Mouse (Mus musculus) forebrain, embryonic 13.5 days (tissue): Measurements from ENCODE around the gene As3mt. TPM values are rescaled to one million over a fixed set of nuclear protein-coding genes. Genes with fewer than 3 reads are reported as not detected.

Source experiments
- ATAC-seq: fragments of 200-750 bp; cut with Nextera tagmentation; 2 replicates; pipeline ENCODE4 v1.8.0; 2017
- H3K27ac ChIP-seq: fragments of 300-500 bp; sonication (generic); 2 replicates; pipeline ENCODE4 v1.5.1; 2015; ENCODE audit warnings: inconsistent platforms, mild to moderate bottlenecking, moderate library complexity
- H3K27me3 ChIP-seq: fragments of 300-500 bp; sonication (generic); 2 replicates; pipeline ENCODE4 v1.6.1; 2015; ENCODE audit warnings: mild to moderate bottlenecking, inconsistent platforms
- H3K36me3 ChIP-seq: fragments of 300-500 bp; sonication (generic); 2 replicates; pipeline ENCODE4 v1.6.1; 2015; ENCODE audit warnings: mild to moderate bottlenecking, inconsistent platforms; ENCODE audit not compliant: poor library complexity, severe bottlenecking
- H3K4me1 ChIP-seq: fragments of 300-500 bp; sonication (generic); 2 replicates; pipeline ENCODE4 v1.6.1; 2015; ENCODE audit warnings: inconsistent platforms
- H3K4me2 ChIP-seq: fragments of 300-500 bp; sonication (generic); 2 replicates; pipeline ENCODE4 v1.6.1; 2015; ENCODE audit warnings: inconsistent platforms, mild to moderate bottlenecking, moderate library complexity
- H3K4me3 ChIP-seq: fragments of 300-500 bp; sonication (generic); 2 replicates; pipeline ENCODE4 v1.5.1; 2015; ENCODE audit warnings: mild to moderate bottlenecking, inconsistent platforms
- H3K9ac ChIP-seq: fragments of 300-500 bp; sonication (generic); 2 replicates; pipeline ENCODE4 v1.6.1; 2015; ENCODE audit warnings: mild to moderate bottlenecking, inconsistent platforms
- H3K9me3 ChIP-seq: fragments of 300-500 bp; sonication (generic); replicated peaks from 2 replicates; pipeline ENCODE4 v1.6.1; 2016; ENCODE audit warnings: inconsistent platforms
- WGBS: fragments of 180-500 bp; shearing (Covaris S2); methylation state at CpG from one replicate; pipeline ENCODE4 v1.1.7; 2015; 5-methylcytosine and 5-hydroxymethylcytosine counted together
- polyA plus RNA-seq: library from polyadenylated mRNA; unstranded; fragments of >200 nt; fragmentation: Nextera tagmentation; extraction: Ambion mirVana; gene quantifications from 2 replicates; pipeline ENCODE4 v1.2.1, GENCODE M21; 2015

The As3mt gene
- polyA plus RNA-seq, 1 experiment from 2014 or later = 18.0 TPM

- WGBS = 65% methylated on average over 7 of the region's 7 CpGs
- no peak for ATAC-seq
- peaks cover 11% of the 10 kb centered on the region for H3K4me1 ChIP-seq
- H3K4me3 ChIP-seq = no peak overlapping the region
- H3K9me3 ChIP-seq = no peaks in the 10 kb centered on the region
- H3K27ac ChIP-seq = no peak overlapping the region
- H3K36me3 ChIP-seq = 0 out of 2 replicates have a peak, but pooled peaks cover 6% of the 10 kb centered on the region
- H3K27me3 ChIP-seq = no peaks in the 10 kb centered on the region
- H3K4me2 ChIP-seq = no peak overlapping the region
- no peak overlapping the region for H3K9ac ChIP-seq
These were observed 1.3 kb upstream of the As3mt start for GRCm38 (mm10) chr19:46705779-46706495.

GRCm38 (mm10) chr19:46706540-46707295 lies 540 bp upstream of the As3mt start:
- WGBS = 83% methylated on average over 9 of the region's 9 CpGs
- ATAC-seq = no peak

GRCm38 (mm10) chr19:46710614-46711013 lies 3.4 kb downstream of the As3mt start:
- Histone ChIP-seq H3K9me3 (no peaks in the 10 kb centered on the region), H3K4me3 (no peak overlapping the region), H3K27me3 (no peaks in the 10 kb centered on the region), H3K36me3 (no peaks in the 10 kb centered on the region), H3K4me1 (peaks cover 11% of the 10 kb centered on the region), H3K9ac (no peak overlapping the region), H3K4me2 (no peak overlapping the region), H3K27ac (no peak overlapping the region)
- WGBS = 94% methylated on average over 4 of the region's 4 CpGs
- no peak for ATAC-seq

More at GRCm38 (mm10) chr19:46706540-46707295, 540 bp upstream of the As3mt start:
- Histone ChIP-seq H3K27ac (no peak overlapping the region), H3K4me3 (peak overlapping the region; percentile 41), H3K27me3 (no peaks in the 10 kb centered on the region), H3K4me1 (peaks cover 11% of the 10 kb centered on the region), H3K4me2 (peak overlapping the region; percentile 62), H3K9ac (no peak overlapping the region), H3K9me3 (no peaks in the 10 kb centered on the region), H3K36me3 (no peaks in the 10 kb centered on the region)

- WGBS = 96% methylated on average over 8 of the region's 8 CpGs
- peaks cover 9% of the 10 kb centered on the region; the same call in 1 of the 2 replicates for H3K9me3 ChIP-seq
- H3K4me2 ChIP-seq = no peak overlapping the region
- H3K27me3 ChIP-seq = no peaks in the 10 kb centered on the region
- H3K4me1 ChIP-seq = no peaks in the 10 kb centered on the region
- H3K4me3 ChIP-seq = no peak overlapping the region
- H3K36me3 ChIP-seq = 0 out of 2 replicates have a peak, but pooled peaks cover 3% of the 10 kb centered on the region
- no peak for ATAC-seq
- H3K27ac ChIP-seq = no peak overlapping the region
- H3K9ac ChIP-seq = no peak overlapping the region
These were observed 7.0 kb downstream of the As3mt start for GRCm38 (mm10) chr19:46714234-46714633.

- Histone ChIP-seq H3K4me3 (no peak overlapping the region), H3K4me2 (no peak overlapping the region), H3K36me3 (0 out of 2 replicates have a peak, but pooled peaks cover 3% of the 10 kb centered on the region), H3K9ac (no peak overlapping the region), H3K9me3 (peaks cover 9% of the 10 kb centered on the region; the same call in 1 of the 2 replicates), H3K4me1 (no peaks in the 10 kb centered on the region), H3K27me3 (no peaks in the 10 kb centered on the region), H3K27ac (no peak overlapping the region)
- ATAC-seq = no peak
- WGBS = 92% methylated on average over 8 of the region's 8 CpGs
These were observed 7.8 kb downstream of the As3mt start for GRCm38 (mm10) chr19:46715016-46715415.

GRCm38 (mm10) chr19:46718150-46718549 lies 10.9 kb downstream of the As3mt start:
- no peaks in the 10 kb centered on the region for H3K27me3 ChIP-seq
- no peak overlapping the region for H3K9ac ChIP-seq
- H3K36me3 ChIP-seq = 0 out of 2 replicates have a peak, but pooled peaks cover 3% of the 10 kb centered on the region
- H3K4me1 ChIP-seq = no peaks in the 10 kb centered on the region
- H3K4me2 ChIP-seq = no peak overlapping the region
- 85% methylated on average over 4 of the region's 4 CpGs for WGBS
- H3K27ac ChIP-seq = no peak overlapping the region
- no peak for ATAC-seq
- peaks cover 9% of the 10 kb centered on the region; the same call in 1 of the 2 replicates for H3K9me3 ChIP-seq
- H3K4me3 ChIP-seq = no peak overlapping the region

GRCm38 (mm10) chr19:46724411-46724810 lies 17.2 kb downstream of the As3mt start:
- H3K4me3 ChIP-seq = no peak overlapping the region
- H3K4me1 ChIP-seq = peaks cover 5% of the 10 kb centered on the region
- no peaks in the 10 kb centered on the region for H3K36me3 ChIP-seq
- no peaks in the 10 kb centered on the region for H3K27me3 ChIP-seq
- WGBS = 72% methylated on average over 11 of the region's 11 CpGs
- H3K4me2 ChIP-seq = no peak overlapping the region
- H3K27ac ChIP-seq = no peak overlapping the region
- no peaks in the 10 kb centered on the region for H3K9me3 ChIP-seq
- no peak for ATAC-seq
- H3K9ac ChIP-seq = no peak overlapping the region

- Histone ChIP-seq H3K27me3 (no peaks in the 10 kb centered on the region), H3K4me3 (no peak overlapping the region), H3K9ac (no peak overlapping the region), H3K9me3 (no peaks in the 10 kb centered on the region), H3K4me2 (no peak overlapping the region), H3K4me1 (peaks cover 5% of the 10 kb centered on the region), H3K36me3 (no peaks in the 10 kb centered on the region), H3K27ac (no peak overlapping the region)
- ATAC-seq = no peak
- 98% methylated on average over 8 of the region's 8 CpGs for WGBS
These were observed 18.9 kb downstream of the As3mt start for GRCm38 (mm10) chr19:46726142-46726541.

- no peak for ATAC-seq
- H3K27ac ChIP-seq = no peak overlapping the region
- no peaks in the 10 kb centered on the region for H3K27me3 ChIP-seq
- H3K9me3 ChIP-seq = no peaks in the 10 kb centered on the region
- no peak overlapping the region for H3K9ac ChIP-seq
- 62% methylated on average over 8 of the region's 8 CpGs for WGBS
- no peaks in the 10 kb centered on the region for H3K36me3 ChIP-seq
- no peak overlapping the region for H3K4me3 ChIP-seq
- peaks cover 5% of the 10 kb centered on the region for H3K4me1 ChIP-seq
- no peak overlapping the region for H3K4me2 ChIP-seq
These were observed 20.0 kb downstream of the As3mt start for GRCm38 (mm10) chr19:46727140-46727736.

- H3K4me2 ChIP-seq = no peak overlapping the region
- no peak for ATAC-seq
- H3K27ac ChIP-seq = no peak overlapping the region
- no peak overlapping the region for H3K9ac ChIP-seq
- no peaks in the 10 kb centered on the region for H3K27me3 ChIP-seq
- no peaks in the 10 kb centered on the region for H3K36me3 ChIP-seq
- 91% methylated on average over 11 of the region's 11 CpGs for WGBS
- no peak overlapping the region for H3K4me3 ChIP-seq
- H3K9me3 ChIP-seq = no peaks in the 10 kb centered on the region
- peaks cover 5% of the 10 kb centered on the region for H3K4me1 ChIP-seq
These were observed 20.8 kb downstream of the As3mt start for GRCm38 (mm10) chr19:46727945-46728540.

- Histone ChIP-seq H3K9me3 (no peaks in the 10 kb centered on the region), H3K27me3 (no peaks in the 10 kb centered on the region), H3K27ac (no peak overlapping the region), H3K4me1 (peaks cover 5% of the 10 kb centered on the region), H3K36me3 (no peaks in the 10 kb centered on the region), H3K4me3 (no peak overlapping the region), H3K9ac (no peak overlapping the region), H3K4me2 (no peak overlapping the region)
- no peak for ATAC-seq
- WGBS = 89% methylated on average over 3 of the region's 3 CpGs
These were observed 21.7 kb downstream of the As3mt start for GRCm38 (mm10) chr19:46728909-46729308.

GRCm38 (mm10) chr19:46731351-46731750 lies 24.1 kb downstream of the As3mt start:
- Histone ChIP-seq H3K36me3 (no peaks in the 10 kb centered on the region), H3K27me3 (no peaks in the 10 kb centered on the region), H3K4me3 (no peak overlapping the region), H3K4me2 (no peak overlapping the region), H3K9me3 (no peaks in the 10 kb centered on the region), H3K9ac (no peak overlapping the region), H3K4me1 (peaks cover 5% of the 10 kb centered on the region), H3K27ac (no peak overlapping the region)
- no peak for ATAC-seq
- WGBS = 90% methylated on average over 10 of the region's 10 CpGs
